Mouse (Mus musculus): ENCODE data around the gene Por.

Por gene

DNA sequence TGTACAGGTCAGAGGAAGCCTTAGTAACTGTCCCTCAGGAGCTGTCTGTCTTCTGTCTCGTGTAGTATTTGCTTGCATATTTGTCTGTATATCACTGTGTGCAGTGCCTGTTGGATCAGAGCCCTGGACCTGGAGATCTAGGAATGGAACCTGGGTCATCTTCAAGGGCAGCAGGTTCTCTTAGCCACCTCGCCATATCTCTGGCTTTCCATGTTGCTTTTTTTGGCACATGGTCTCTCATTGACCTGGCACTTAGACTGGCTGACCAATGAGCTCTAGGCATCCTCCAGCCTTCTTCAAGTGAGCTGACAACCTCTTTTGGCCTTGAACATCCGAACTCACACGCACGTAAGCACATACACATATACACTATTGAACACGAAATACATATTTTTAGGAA lies 32.4 kb downstream of the Por start:
- DNase-seq (ENCODE audit: low spot score in 2 of 2): no peak

DNA sequence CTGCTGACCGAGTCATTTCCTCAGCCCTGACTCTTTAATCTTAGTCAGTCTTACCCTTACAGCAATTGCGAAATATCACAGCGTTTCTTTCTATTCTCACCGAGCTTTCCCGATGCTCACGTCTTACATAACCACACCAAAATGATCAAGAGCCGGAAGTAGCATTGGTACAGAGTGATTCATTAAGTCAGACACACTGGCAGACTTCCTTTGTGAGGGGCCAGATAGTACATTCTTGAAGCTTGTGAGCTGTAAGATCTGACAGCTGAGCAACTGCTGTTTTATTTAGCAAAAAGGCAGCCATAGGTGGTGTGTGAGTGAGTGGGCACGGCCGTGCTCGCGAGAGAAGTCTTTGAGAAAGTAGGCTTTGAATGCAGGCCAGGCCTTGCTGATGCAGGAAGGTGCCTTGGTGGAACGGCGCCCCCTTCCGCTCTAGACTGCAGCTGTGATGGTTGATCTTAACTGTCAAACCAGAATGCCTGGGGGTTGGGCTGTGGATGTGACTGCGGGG lies 32.9 kb downstream of the Por start:
- peak; percentile 52 to 54 for DNase-seq (ENCODE audit: low spot score in 2 of 2)

DNA sequence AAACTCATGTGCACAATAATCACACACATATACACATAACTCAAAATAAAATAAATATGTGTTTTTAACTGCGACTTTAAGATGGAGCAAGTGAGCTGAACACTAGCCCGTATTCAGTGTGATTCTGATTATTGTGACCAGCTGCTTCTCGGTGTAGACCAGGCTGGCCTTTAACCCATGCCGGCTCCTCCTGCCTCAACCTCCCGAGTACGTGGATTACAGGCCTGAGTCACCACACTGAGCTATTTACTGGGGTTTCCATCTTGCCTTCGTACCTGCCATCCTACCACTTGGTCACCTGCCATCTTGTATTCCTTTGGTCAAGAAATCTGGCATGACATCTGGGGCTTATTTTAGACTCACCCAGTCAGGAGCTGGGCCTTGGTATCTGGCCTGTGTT lies 33.6 kb downstream of the Por start:
- DNase-seq (ENCODE audit: low spot score in 2 of 2): no peak

DNA sequence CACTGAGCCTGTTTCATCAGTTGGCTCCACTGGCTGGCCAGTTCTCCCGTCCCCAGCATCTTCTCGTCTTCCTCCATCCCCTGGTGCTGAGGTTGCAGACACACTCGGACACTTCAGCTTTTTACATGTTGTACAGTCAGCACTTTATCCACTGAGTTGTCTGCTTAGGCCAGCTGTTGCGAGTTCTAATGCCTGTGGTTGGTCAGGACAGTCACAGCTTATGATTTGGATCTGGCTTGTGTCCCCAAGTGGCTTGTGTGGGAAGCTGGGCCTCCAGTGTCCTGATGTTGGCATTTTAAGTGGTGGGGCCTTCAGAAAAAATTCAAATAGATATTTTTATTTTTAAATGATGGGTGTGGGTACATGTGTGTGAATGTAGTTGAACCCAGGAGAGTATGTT lies 35.5 kb downstream of the Por start:
- DNase-seq (ENCODE audit: low spot score in 2 of 2): no peak

DNA sequence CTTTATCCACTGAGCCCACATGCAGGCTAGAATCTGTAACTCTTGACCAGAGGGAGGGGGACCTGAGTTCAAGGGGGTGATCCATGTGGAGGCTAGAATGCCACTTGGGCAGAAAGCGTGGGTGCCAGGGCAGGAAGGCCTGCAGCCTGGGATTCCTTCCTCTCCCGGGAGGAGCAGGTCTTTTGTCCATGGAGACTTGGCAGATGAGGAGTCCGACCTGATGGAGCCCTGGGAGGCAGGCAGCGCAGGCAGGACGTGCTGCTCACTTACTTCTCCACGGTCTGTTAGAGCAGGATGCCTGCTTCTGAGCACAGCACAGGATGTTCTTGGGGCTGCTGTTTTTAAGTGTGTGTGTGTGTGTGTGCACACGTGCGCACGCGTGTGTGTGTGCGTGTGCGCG lies 37.2 kb downstream of the Por start:
- DNase-seq (ENCODE audit: low spot score in 2 of 2): no peak

DNA sequence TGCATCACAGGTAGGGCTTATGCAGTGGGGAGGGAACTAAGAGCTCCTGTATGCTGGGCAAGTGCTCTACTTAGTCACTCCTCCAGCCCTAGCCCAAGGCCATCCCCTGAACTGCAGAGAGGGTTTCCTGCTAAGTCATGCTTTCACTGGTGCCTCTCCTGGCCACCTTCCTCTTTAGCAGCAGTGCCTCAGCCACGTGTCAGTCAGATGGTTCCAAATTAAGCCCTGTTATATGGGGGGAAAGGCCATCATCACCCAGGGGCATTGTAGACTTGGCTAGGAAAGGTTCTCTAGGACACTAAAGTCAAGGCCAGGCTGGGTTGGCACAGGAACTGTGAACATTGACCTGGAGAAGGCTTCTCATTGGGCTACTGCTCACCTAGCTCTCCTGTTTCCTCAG lies 38.0 kb downstream of the Por start:
- no peak for DNase-seq (ENCODE audit: low spot score in 2 of 2)

DNA sequence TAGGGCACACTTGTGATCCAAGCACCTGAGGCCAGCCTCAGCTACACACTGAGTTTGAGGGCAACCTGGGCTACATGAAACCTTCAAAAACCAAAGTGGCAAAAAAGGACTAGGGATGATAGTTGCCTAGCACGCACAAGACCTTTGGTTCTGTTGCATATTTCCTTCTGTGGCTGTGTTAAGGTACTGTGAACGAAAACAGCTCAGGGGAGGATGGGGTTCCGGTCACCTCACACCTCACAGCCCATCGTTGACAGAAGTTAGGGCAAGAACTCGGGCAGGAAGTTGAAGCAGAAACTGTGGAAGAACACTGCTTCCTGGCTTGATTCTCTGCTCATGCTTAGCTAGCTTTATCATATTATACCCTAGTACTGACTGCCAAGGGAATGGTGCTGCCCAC lies 39.9 kb downstream of the Por start:
- no peak for DNase-seq (ENCODE audit: low spot score in 2 of 2)

DNA sequence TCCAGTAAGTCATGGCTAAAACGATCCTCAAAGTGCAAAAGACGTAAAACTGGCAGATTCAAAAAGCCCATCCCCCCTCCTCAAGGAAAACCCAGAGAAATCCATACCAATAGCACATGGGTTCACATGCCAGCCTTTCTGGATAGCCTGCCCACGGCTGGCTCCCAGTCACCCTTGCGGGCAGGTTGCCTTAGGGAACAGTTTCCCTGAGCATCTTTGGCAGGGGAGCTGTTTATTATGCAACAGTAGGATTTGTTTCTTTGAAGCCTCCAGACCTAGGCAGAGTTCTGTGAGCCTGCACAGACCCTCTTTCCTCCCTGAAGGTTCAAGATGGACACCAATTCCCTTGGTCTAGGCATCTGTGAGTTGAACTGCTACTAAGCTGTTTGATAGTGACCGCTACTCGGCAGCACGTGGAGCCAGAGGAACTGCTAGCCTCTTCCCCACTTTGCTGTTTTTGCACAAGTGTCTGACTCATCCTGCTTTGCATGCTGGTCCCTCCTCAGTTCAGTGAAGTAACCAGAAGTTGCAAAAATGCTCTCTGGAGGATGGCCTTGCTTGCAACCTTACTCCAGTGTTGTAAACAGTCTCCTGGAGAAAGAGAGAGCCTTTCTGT lies 40.9 kb downstream of the Por start:
- no peak for DNase-seq (ENCODE audit: low spot score in 2 of 2)

DNA sequence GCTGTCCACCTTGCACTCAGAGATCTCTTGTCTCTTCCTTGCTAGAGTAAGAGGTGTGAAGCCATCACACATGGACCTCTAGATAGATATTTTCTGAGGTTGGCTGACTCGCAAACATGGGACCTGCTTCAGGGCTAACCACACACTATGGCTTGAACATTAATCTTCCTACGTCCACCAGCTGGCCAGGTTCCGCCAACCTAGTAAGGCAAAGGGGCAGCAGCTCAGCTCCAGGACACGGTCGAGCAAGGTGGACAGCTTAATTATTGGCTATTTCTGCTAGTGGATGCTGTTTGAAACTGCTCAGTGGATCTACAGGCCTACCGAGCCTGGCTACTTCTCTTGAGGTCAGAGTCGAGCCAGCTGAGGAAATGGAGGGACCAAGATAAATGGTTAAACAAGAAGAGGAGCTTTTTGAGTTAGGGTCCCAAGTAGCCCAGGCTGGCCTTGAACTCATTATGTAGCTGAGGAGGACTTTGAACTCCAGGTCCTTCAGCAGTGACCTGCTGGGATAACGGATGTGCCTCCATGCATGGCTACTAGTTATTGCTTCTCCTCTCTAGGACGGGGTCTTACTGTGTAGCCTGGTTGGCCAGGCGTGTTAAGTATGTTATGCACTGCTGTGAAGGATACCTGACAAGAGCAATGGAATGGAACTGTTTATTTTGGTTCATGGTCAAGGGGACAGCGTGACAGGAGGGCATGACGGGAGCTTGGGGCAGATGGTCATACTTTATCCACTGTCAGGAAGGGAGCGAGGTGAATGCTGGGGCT lies 41.9 kb downstream of the Por start:
- no peak for DNase-seq (ENCODE audit: low spot score in 2 of 2)

DNA sequence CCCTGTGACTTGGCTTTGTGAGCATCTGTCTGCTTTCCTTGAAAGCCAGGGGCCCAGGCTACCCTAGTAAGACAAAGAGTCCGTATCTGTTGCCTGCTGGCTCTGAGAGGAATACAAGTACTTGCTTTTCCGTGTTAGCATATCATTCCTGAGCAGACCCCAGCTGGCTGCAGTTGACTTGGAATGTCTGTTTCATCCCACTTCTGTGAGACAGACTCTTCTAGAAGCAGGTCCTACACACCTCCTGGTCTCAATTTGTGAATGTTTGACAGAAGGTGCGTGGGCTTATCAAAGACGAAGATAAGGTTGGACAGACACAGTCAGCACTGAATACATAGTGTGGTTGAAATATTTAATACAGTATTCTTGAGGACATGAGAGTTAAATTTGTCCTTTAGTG lies 43.0 kb downstream of the Por start:
- DNase-seq (ENCODE audit: low spot score in 2 of 2): peak in 1 of 2 experiments; percentile 46

DNA sequence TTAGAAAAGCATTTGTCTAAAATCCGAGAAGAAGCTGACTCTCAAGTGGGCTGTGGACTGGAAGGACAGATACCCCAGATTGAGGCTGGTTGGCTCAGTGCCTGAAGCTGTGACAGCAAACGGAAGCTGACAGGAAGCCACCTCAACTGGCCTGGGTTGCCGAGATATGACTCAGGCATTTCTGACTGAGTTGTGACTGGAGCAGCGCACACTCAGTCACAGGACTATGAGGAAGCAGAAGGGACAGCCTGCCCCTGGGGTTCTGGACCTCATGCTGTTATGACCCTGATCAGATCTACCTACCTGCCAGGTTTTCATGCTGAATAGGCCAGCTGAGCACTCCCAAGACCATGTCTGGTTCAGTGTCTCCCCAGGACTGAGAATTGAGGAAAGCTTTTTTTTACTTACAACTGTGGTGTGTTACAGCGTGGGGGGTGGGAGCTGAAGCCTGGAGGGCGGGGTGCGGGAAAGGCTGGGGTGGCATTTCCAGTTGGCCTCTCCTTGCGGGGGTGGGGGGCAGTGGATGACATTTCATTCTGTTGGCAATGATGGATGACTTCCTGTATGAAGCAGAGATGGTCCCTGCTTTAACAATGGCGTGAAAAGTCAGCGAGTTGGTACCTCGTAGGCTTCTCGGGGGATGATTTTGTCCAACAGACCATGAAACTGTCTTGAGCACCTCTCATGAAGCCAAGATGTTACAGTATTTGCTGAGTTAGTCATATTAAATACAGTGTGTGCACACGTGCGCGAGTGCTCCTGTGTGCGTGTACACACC lies 43.8 kb downstream of the Por start:
- DNase-seq (ENCODE audit: low spot score in 2 of 2): peak; percentile 45 to 58

DNA sequence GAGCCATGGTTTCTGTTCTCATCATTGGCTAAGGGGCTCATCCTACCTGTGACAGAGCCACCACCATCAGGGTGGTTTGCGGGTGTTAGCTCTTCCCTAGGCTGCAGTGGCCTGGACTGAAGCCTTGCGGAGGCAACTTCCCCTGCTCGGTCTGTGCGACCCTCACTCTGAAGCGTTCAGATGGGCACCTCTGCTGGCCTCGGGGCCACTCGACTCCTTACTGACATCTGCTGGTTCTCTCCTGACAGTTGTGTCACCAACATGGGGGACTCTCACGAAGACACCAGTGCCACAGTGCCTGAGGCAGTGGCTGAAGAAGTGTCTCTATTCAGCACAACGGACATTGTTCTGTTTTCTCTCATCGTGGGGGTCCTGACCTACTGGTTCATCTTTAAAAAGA lies 45.8 kb downstream of the Por start:
- no peak for DNase-seq (ENCODE audit: low spot score in 2 of 2)

DNA sequence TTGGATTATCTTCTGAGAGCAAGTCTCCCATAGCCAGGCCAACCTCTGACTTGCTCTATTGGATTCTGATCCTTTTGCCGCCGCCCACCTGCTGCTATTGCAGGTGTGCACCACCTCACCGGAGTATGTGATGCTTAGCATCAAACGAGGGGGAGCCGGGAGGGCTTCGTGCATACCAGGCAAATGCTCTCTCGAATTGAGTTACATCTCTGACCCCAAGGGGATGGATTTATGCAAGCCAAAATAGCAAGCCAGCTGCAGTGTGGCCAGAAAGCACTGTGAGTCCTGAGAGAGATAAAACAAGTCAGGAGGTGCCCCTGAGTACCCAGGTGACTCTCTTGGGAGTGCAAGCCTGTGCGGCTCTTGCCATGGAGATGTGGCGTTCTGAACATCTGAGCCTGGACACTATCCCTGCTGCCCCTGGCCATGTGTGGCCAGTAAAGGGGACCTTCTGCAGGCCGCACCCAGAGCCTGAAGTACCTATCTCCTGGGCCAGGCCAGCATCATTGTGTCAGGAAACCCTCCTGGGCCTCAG lies 49.8 kb downstream of the Por start:
- DNase-seq (ENCODE audit: low spot score in 2 of 2): no peak

DNA sequence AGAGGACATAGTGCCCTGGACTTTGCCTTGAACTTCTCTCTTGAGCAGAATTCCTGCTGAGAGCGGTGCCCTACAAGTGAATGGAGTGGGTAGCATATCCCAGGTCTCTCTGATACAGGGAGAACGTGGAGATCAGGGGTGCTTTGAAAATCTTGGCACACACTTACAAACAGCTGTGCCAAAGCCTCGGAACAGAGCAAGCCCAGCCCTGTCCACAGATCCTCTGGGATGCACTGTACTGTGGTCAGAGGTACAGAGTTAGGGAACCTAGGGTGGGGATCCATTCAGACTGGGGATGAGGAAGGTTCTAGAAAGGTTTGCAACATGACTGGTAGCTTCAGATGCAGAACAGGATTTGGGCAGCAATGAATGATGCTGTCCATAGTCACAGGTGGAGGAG lies 50.3 kb downstream of the Por start:
- DNase-seq (ENCODE audit: low spot score in 2 of 2): no peak

DNA sequence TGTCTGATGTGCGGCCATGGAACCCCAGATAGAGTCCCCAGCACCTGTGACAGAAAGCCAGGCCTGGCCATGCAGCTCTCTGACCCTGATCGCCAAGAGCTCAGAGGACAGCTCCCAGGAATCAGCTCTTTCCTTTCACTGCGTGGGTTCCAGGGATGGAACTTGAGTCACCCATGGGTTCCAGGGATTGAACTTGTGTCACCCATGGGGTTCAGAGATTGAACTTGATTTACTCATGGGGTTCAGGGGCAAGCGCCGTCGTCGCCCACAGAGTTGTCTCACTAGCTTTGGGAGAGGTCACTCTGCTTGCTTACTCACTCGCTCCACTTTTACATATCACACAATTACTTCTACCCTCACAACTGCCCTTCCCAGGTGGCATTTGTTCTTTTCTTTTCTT lies 51.2 kb downstream of the Por start:
- DNase-seq (ENCODE audit: low spot score in 2 of 2): no peak

DNA sequence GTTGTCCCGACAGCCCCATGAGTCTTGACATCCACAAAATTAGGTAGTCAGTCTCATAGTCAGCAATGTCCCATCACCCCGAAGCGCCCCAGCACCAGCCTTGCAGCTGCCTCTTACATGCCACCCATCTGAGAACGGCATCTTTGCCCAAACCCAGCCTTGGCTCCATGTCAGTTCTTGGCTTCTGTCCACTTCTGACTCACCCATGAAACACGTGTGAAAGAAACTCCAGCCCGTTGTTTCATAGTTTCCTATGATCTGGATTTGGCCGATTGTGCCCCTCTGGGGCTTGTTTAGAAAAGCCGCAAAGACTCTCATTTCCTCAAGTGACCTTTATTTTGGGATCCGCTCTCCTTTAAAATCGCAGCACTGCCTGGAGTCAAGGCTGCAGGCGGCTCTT lies 52.3 kb downstream of the Por start:
- peak in 1 of 2 experiments; percentile 40 for DNase-seq (ENCODE audit: low spot score in 2 of 2)

DNA sequence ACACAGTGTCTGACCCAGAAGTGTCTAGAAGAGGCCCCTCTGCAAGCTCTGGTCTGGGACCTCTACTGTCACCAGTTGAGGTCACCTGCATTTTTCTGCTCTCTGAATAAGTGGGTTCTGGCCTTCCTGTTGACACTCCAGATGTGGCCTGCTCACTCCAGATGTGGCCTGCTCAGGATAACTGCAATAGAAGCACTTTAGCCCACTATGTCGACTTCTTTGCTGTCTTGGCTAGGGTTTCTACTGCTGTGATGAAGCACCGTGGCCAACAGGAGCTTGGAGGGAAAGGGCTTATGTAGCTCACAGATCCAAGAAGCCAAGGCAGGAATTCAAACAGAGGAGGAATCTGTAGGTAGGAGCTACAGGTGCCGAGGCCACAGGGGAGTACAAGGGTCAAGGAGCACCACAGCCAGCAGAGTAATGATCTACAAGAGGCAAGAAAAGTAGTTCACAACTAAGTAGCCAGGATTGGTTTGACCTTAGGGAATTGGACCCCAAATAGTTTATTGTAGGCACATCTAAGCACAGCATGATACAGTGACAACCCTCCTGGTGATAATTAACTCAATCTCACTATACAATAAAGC lies 53.4 kb downstream of the Por start:
- no peak for DNase-seq (ENCODE audit: low spot score in 2 of 2)

DNA sequence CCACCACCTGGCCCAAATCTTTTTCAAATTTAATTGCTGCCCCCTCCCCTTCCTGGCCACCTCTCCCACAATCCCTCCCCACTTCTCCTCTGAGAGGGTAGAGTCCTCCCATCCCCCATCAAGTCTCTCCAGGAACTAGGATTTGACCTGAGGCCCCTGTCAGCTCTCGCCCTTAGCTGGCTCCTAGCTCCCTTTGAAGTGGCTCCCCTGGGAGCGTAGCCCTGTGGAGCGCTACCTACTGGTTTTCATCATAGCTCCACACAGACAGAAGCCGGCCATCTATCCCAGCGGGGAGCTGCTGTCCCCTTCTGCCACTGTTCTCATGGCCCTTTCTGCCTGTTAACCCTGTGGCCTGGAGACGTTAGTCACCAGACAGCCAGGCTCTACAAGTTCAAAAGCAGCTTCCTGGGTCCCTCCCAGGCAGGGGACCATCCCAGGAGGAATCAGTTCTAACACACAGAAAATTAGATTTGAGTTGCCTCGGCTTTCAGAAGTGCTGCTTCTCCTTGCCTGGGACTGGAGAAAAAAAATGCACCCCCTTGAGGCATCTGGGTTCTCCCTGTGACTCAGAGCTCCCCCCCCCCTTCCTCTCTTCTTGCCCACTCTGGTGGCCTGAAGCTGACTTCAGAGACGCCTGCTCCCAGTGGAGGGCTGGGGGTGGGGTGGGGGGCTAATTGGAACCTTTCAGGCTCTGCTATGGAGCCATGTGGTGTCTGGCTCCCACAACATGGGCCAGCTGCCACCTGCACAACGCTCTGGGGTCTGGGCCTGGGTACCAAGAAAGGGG lies 54.9 kb downstream of the Por start:
- DNase-seq (ENCODE audit: low spot score in 2 of 2): no peak

DNA sequence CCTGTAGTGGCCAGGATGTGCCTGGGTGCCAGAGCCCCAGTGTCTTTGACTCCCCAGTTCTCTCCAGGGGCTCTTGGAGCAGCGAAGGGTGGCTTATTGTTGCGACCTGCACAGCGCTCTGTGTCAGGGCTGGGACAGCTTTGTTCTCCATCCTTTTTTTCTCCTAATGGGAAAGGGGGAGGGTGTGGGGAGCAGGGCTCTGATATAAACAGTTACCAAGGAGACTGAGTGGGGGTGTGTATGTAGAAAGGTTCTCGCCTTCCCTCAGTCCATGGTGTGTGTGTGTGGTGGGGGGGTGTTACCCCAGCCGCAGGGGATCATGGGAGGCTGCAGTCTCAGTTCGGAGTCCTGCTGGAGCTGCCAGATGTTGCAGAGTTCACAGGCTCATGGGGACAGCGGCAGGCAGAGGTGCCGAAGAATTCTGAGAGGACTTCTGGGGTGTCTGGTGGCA lies 55.6 kb downstream of the Por start:
- no peak for DNase-seq (ENCODE audit: low spot score in 2 of 2)

DNA sequence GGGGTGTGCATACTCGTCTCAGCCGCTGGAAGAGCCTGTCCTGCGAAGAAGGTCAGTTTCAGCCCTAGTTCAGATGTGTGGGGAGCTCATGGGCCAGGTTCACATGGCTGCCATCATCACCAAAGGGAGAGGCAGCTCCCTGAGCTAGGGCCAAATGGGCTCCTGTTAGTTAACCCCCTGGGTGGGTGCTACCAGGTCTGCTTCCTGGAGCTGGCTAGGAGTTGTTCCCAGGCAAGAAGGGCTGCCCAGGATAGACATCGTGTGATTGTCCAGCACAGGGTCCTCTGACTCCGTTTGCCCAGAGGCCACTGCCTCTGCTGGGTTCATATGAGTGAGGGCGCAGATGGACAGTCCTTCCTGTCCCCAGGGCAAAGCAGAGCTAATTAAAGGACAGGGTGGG lies 56.2 kb downstream of the Por start:
- DNase-seq (ENCODE audit: low spot score in 2 of 2): no peak

DNA sequence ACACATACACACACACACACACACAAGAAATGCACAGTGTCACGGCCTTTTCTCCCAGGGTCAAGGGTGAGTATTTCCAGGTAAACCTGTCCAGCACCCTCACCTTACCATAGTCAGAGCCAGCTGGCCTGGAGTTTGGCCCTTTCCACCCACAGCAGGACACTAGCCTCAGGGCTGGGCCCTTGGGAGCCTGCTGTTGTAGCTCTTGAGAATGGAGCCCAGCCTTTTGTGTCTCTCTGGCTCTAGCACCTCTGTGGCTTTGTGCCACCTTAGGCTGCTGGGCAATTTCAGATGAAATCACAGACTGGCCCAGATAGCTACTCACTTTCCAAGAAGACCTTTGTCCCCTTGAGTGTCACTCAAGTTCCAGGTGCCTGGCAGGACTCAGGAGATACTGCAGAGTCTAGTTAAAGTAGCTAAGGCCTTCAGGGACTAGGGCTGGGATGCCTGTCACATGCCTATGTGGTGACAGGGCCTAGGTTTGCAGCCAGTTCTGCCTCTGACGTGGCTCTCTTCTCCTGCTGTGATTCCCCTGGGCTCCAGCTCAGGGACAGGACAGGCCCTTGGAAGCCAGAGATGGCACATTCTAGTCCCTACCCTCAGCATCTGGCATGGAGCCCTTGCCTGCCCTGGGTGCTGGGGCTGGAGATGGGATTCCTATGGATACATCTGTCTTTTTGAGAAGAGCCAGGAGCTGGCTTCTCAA lies 57.0 kb downstream of the Por start:
- no peak for DNase-seq (ENCODE audit: low spot score in 2 of 2)

Data from frontal cortex, postnatal 14 days (tissue).